Mouse (Mus musculus) stomach, postnatal 0 days (tissue): ENCODE data around the gene Cyp19a1. TPM values are rescaled to one million over a fixed set of nuclear protein-coding genes. Genes with fewer than 3 reads are reported as not detected.

ENCODE experiments used
- ATAC-seq: fragments of 200-750 bp; cut with Nextera tagmentation; 2 replicates; pipeline ENCODE4 v1.8.0; 2017; ENCODE audit not compliant: low FRiP score, low TSS enrichment
- DNase-seq: peaks from one replicate; pipeline ENCODE4 v3.0.0-alpha.2; 2016; ENCODE audit warnings: low spot score
- H3K27ac ChIP-seq: fragments of 300-500 bp; sonication (generic); replicated peaks from 2 replicates; pipeline ENCODE4 v1.5.1; 2014; ENCODE audit warnings: mild to moderate bottlenecking, control low read depth
- H3K27me3 ChIP-seq: fragments of 300-500 bp; sonication (generic); 2 replicates; pipeline ENCODE4 v1.6.1; 2014; ENCODE audit warnings: low read length; ENCODE audit not compliant: control insufficient read depth, insufficient read depth
- H3K36me3 ChIP-seq: fragments of 300-500 bp; sonication (generic); 2 replicates; pipeline ENCODE4 v1.6.1; 2014; ENCODE audit warnings: low read length, mixed read lengths; ENCODE audit not compliant: control insufficient read depth, insufficient read depth
- H3K4me1 ChIP-seq: fragments of 300-500 bp; sonication (generic); replicated peaks from 2 replicates; pipeline ENCODE4 v1.6.1; 2014; ENCODE audit warnings: antibody characterized with exemption; ENCODE audit not compliant: control insufficient read depth, insufficient read depth
- H3K4me2 ChIP-seq: fragments of 300-500 bp; sonication (generic); replicated peaks from 2 replicates; pipeline ENCODE4 v1.6.1; 2014; ENCODE audit warnings: low read depth, mild to moderate bottlenecking, control low read depth, moderate library complexity
- H3K4me3 ChIP-seq: fragments of 300-500 bp; sonication (generic); 2 replicates; pipeline ENCODE4 v1.5.1; 2014; ENCODE audit warnings: low read depth, low read length, control low read depth
- H3K9ac ChIP-seq: fragments of 300-500 bp; sonication (generic); 2 replicates; pipeline ENCODE4 v1.6.1; 2014; ENCODE audit warnings: mild to moderate bottlenecking, low read length, control low read depth, mixed read lengths
- H3K9me3 ChIP-seq: fragments of 300-500 bp; sonication (generic); 2 replicates; pipeline ENCODE4 v1.6.1; 2016; ENCODE audit warnings: low read length; ENCODE audit not compliant: control insufficient read depth
- CTCF ChIP-seq: IDR thresholded peaks from 2 replicates; pipeline ENCODE4 v1.5.1; 2016; ENCODE audit warnings: antibody characterized with exemption, low read depth, mild to moderate bottlenecking, moderate library complexity
- EP300 ChIP-seq: optimal IDR thresholded peaks from 2 replicates; pipeline ENCODE3; 2016; ENCODE audit warnings: antibody characterized with exemption
- WGBS: fragments of 180-500 bp; shearing (Covaris S2); extraction: QIAGEN DNeasy Blood & Tissue Kit; methylation state at CpG from one replicate; pipeline ENCODE4 v1.1.7; 2014; 5-methylcytosine and 5-hydroxymethylcytosine counted together
- polyA plus RNA-seq: library from polyadenylated mRNA; unstranded; fragments of >200 nt; fragmentation: Nextera tagmentation; extraction: Ambion mirVana; gene quantifications from 2 replicates; pipeline ENCODE4 v1.2.1, GENCODE M21; 2015

The Cyp19a1 gene
- polyA plus RNA-seq, 1 experiment from 2014 or later, result not detected

- H3K9me3 ChIP-seq, result no peaks in the 10 kb centered on the region
- no peaks in the 10 kb centered on the region for H3K27me3 ChIP-seq
- no peaks in the 10 kb centered on the region for H3K36me3 ChIP-seq
- no peak overlapping the region for H3K27ac ChIP-seq
- H3K9ac ChIP-seq, result no peak overlapping the region
- TF ChIP-seq EP300, result no peak
- 0 out of 2 replicates have a peak, but pooled peaks have one; percentile 19 for TF ChIP-seq CTCF
- no peak overlapping the region for H3K4me3 ChIP-seq
- 75% methylated on average over 5 of the region's 5 CpGs for WGBS
- ATAC-seq, result no peak
- DNase-seq, result no peak
- no peak overlapping the region for H3K4me2 ChIP-seq
- no peaks in the 10 kb centered on the region for H3K4me1 ChIP-seq
Measured at GRCm38 (mm10) chr9:54194790-54195189, 73.1 kb downstream of the Cyp19a1 start.

- DNase-seq (no peak), ATAC-seq (no peak)
- Histone ChIP-seq H3K27ac (no peak overlapping the region), H3K4me2 (no peak overlapping the region), H3K36me3 (no peaks in the 10 kb centered on the region), H3K9me3 (no peaks in the 10 kb centered on the region), H3K4me3 (no peak overlapping the region), H3K27me3 (no peaks in the 10 kb centered on the region), H3K9ac (no peak overlapping the region), H3K4me1 (no peaks in the 10 kb centered on the region)
- WGBS, result 76% methylated on average over 3 of the region's 3 CpGs
- TF ChIP-seq CTCF, result no peak
- no peak for TF ChIP-seq EP300
Measured at GRCm38 (mm10) chr9:54191435-54191834, 76.5 kb downstream of the Cyp19a1 start.

- DNase-seq (no peak), ATAC-seq (no peak)
- no peak overlapping the region for H3K27ac ChIP-seq
- no peak overlapping the region for H3K4me2 ChIP-seq
- no peak overlapping the region for H3K9ac ChIP-seq
- WGBS, result 77% methylated on average over 7 of the region's 7 CpGs
- no peaks in the 10 kb centered on the region for H3K27me3 ChIP-seq
- H3K4me3 ChIP-seq, result no peak overlapping the region
- no peaks in the 10 kb centered on the region for H3K9me3 ChIP-seq
- TF ChIP-seq CTCF, result no peak
- TF ChIP-seq EP300, result no peak
- no peaks in the 10 kb centered on the region for H3K36me3 ChIP-seq
- H3K4me1 ChIP-seq, result no peaks in the 10 kb centered on the region
Measured at GRCm38 (mm10) chr9:54182484-54182883, 85.4 kb downstream of the Cyp19a1 start.

- Histone ChIP-seq H3K4me1 (no peaks in the 10 kb centered on the region), H3K4me3 (no peak overlapping the region), H3K27me3 (no peaks in the 10 kb centered on the region), H3K36me3 (no peaks in the 10 kb centered on the region), H3K9ac (no peak overlapping the region), H3K9me3 (no peaks in the 10 kb centered on the region), H3K4me2 (no peak overlapping the region), H3K27ac (no peak overlapping the region)
- 21% methylated on average over 2 of the region's 2 CpGs for whole genome bisulfite sequencing
- TF ChIP-seq CTCF (peak; percentile 78), EP300 (no peak)
- DNase-seq, result peak; percentile 30
- ATAC-seq, result no peak
Measured at GRCm38 (mm10) chr9:54181330-54181729, 86.6 kb downstream of the Cyp19a1 start.

- no peak overlapping the region for H3K9ac ChIP-seq
- H3K4me2 ChIP-seq, result no peak overlapping the region
- no peaks in the 10 kb centered on the region for H3K27me3 ChIP-seq
- DNase-seq (no peak), ATAC-seq (no peak)
- no peak for TF ChIP-seq CTCF
- no peak for TF ChIP-seq EP300
- 76% methylated on average over 16 of the region's 17 CpGs for WGBS
- H3K9me3 ChIP-seq, result no peaks in the 10 kb centered on the region
- H3K4me1 ChIP-seq, result no peaks in the 10 kb centered on the region
- no peaks in the 10 kb centered on the region for H3K36me3 ChIP-seq
- H3K27ac ChIP-seq, result no peak overlapping the region
- no peak overlapping the region for H3K4me3 ChIP-seq
Measured at GRCm38 (mm10) chr9:54180216-54180615, 87.7 kb downstream of the Cyp19a1 start.

- H3K4me2 ChIP-seq, result no peak overlapping the region
- WGBS, result 47% methylated on average over 5 of the region's 5 CpGs
- DNase-seq, result no peak
Measured at GRCm38 (mm10) chr9:54169489-54169888, 98.4 kb downstream of the Cyp19a1 start.

More at GRCm38 (mm10) chr9:54169489-54169888, 98.4 kb downstream of the Cyp19a1 start:
- no peak for ATAC-seq
- TF ChIP-seq CTCF, result peak; percentile 75
- no peak for TF ChIP-seq EP300
- Histone ChIP-seq H3K9me3 (no peaks in the 10 kb centered on the region), H3K36me3 (no peaks in the 10 kb centered on the region), H3K4me3 (no peak overlapping the region), H3K27ac (no peak overlapping the region), H3K4me1 (no peaks in the 10 kb centered on the region), H3K27me3 (no peaks in the 10 kb centered on the region), H3K9ac (no peak overlapping the region)
